ENCODE assay signal across 8 mouse cellular contexts in genomic region chr3:87763683-87764289, GRCm38 (mm10). TPM values are rescaled to one million over a fixed set of nuclear protein-coding genes. Genes with fewer than 3 reads are reported as not detected.
DNase-seq lines count a peak whose midpoint lies in the region; ATAC-seq and TF ChIP-seq lines count a peak whose summit lies in the region.

No protein-coding gene starts in this region.

- peak overlapping the region; percentile 19; the same call in 1 of the 2 replicates for H3K27ac ChIP-seq in midbrain, embryonic 10.5 days (replicated peaks)
- H3K27ac ChIP-seq in midbrain, embryonic 11.5 days (ENCODE audit: low read depth, low read length): no peak overlapping the region
- H3K27ac ChIP-seq in forebrain, postnatal 0 days (ENCODE audit: low read depth, low read length): 0 out of 2 replicates have a peak overlapping the region, but pooled peaks have one; percentile 29
- H3K27ac ChIP-seq in liver, adult 2 months (replicated peaks; ENCODE audit: insufficient read depth, low read depth, low read length): peak overlapping the region; percentile 85

- no peaks in the 10 kb centered on the region for H3K9me3 ChIP-seq in midbrain, embryonic 10.5 days (replicated peaks)
- no peaks in the 10 kb centered on the region for H3K9me3 ChIP-seq in midbrain, embryonic 11.5 days (ENCODE audit: control insufficient read depth, low read length)
- H3K9me3 ChIP-seq in forebrain, postnatal 0 days (ENCODE audit: low read length): no peaks in the 10 kb centered on the region

- H3K36me3 ChIP-seq in midbrain, embryonic 10.5 days: no peaks in the 10 kb centered on the region
- no peaks in the 10 kb centered on the region for H3K36me3 ChIP-seq in midbrain, embryonic 11.5 days (ENCODE audit: control insufficient read depth, insufficient read depth, low read length)
- H3K36me3 ChIP-seq in forebrain, postnatal 0 days (ENCODE audit: insufficient read depth): no peaks in the 10 kb centered on the region
- no peaks in the 10 kb centered on the region for H3K36me3 ChIP-seq in liver, adult 2 months (ENCODE audit: control insufficient read depth, insufficient read depth, low read length)

- no peak for ATAC-seq in midbrain, embryonic 11.5 days (ENCODE audit: low FRiP score)
- ATAC-seq in forebrain, postnatal 0 days: peak; percentile 49; the same call in 1 of the 2 replicates

- 0 out of 2 replicates have a peak, but pooled peaks cover 4% of the 10 kb centered on the region for H3K79me2 ChIP-seq in liver, adult 2 months (ENCODE audit: control insufficient read depth, insufficient read depth, low read length)

- H3K9ac ChIP-seq in midbrain, embryonic 11.5 days (ENCODE audit: low read length): no peak overlapping the region
- H3K9ac ChIP-seq in forebrain, postnatal 0 days: no peak overlapping the region
- H3K9ac ChIP-seq in liver, adult 2 months (ENCODE audit: low read depth, low read length): peak overlapping the region; percentile 23

- no peak for TF ChIP-seq POLR2A in liver, adult 2 months (IDR thresholded peaks at IDR 0.05; ENCODE audit: extremely low read depth, insufficient read depth, low read length)

- H3K4me3 ChIP-seq in midbrain, embryonic 10.5 days: peak overlapping the region; percentile 18
- H3K4me3 ChIP-seq in midbrain, embryonic 11.5 days (ENCODE audit: low read depth, low read length): no peak overlapping the region
- H3K4me3 ChIP-seq in forebrain, postnatal 0 days (ENCODE audit: low read depth, low read length): no peak overlapping the region
- no peak overlapping the region; the same call in 1 of the 2 replicates for H3K4me3 ChIP-seq in liver, adult 2 months (ENCODE audit: insufficient read depth, low read depth, low read length)

- WGBS in midbrain, embryonic 10.5 days: 30% methylated on average over 15 of the region's 15 CpGs
- 28% methylated on average over 15 of the region's 15 CpGs for WGBS in midbrain, embryonic 11.5 days
- WGBS in forebrain, postnatal 0 days: 21% methylated on average over 15 of the region's 15 CpGs
- 42% methylated on average over 15 of the region's 15 CpGs for WGBS in liver, adult 2 months

- TF ChIP-seq CTCF in forebrain, postnatal 0 days (IDR thresholded peaks at IDR 0.05; ENCODE audit: low read depth): no peak
- TF ChIP-seq CTCF in liver, adult 2 months (IDR thresholded peaks at IDR 0.05; ENCODE audit: low read depth, low read length): no peak

- intact Hi-C loops in heart, postnatal 14 days (cut with DNase I): no loop called here

- DNase-seq in midbrain, embryonic 10.5 days (ENCODE audit: low spot score): peak; percentile 38
- no peak for DNase-seq in midbrain, embryonic 11.5 days (ENCODE audit: low spot score, missing footprints)
- DNase-seq in forebrain, postnatal 0 days: no peak
- DNase-seq in heart, postnatal 14 days: peak; percentile 82 to 88
- peak; percentile 82 to 88 for DNase-seq in kidney, postnatal 36 days
- DNase-seq in liver, adult 2 months (ENCODE audit: extremely low read depth, low read depth, low spot score): peak; percentile 14
- DNase-seq in ovary, adult 18-20 months (ENCODE audit: low spot score): peak; percentile 53
- DNase-seq in yolk sac, embryonic 10.5 days (ENCODE audit: low spot score): peak; percentile 61

- H3K27me3 ChIP-seq in midbrain, embryonic 10.5 days (ENCODE audit: low read depth, poor library complexity, severe bottlenecking): peaks cover 70% of the 10 kb centered on the region
- H3K27me3 ChIP-seq in midbrain, embryonic 11.5 days (ENCODE audit: control insufficient read depth, insufficient read depth, low read length): peaks cover 10% of the 10 kb centered on the region
- H3K27me3 ChIP-seq in forebrain, postnatal 0 days (ENCODE audit: insufficient read depth, low read length): 0 out of 2 replicates have a peak, but pooled peaks cover 1% of the 10 kb centered on the region
- H3K27me3 ChIP-seq in liver, adult 2 months (ENCODE audit: control insufficient read depth, insufficient read depth, low read length): no peaks in the 10 kb centered on the region

- H3K4me1 ChIP-seq in midbrain, embryonic 10.5 days: peaks cover 45% of the 10 kb centered on the region
- H3K4me1 ChIP-seq in midbrain, embryonic 11.5 days (ENCODE audit: control insufficient read depth, insufficient read depth, low read length): no peaks in the 10 kb centered on the region; the same call in 1 of the 2 replicates
- H3K4me1 ChIP-seq in forebrain, postnatal 0 days (ENCODE audit: insufficient read depth): no peaks in the 10 kb centered on the region
- H3K4me1 ChIP-seq in liver, adult 2 months (ENCODE audit: control insufficient read depth, insufficient read depth, low read length): no peaks in the 10 kb centered on the region

- H3K4me2 ChIP-seq in midbrain, embryonic 11.5 days: no peak overlapping the region
- no peak overlapping the region for H3K4me2 ChIP-seq in forebrain, postnatal 0 days (ENCODE audit: low read depth)

RNA-seq across cellular contexts. Expression of gene Lrrc71, which starts 15.4 kb away (rescaled TPM):
- polyA plus RNA-seq in midbrain, embryonic 10.5 days (2016; fragmentation: Nextera tagmentation; extraction: Ambion mirVana): 0.39 and 0.51 TPM in 2 replicates
- polyA plus RNA-seq in midbrain, embryonic 11.5 days (2014; fragmentation: Nextera tagmentation; extraction: Ambion mirVana): 0.08 and 0.21 TPM in 2 replicates
- 2.2 and 3.0 TPM in 2 replicates for total RNA-seq in forebrain, postnatal 0 days (2014; rRNA removed)
- 0.77 and 1.6 TPM in 2 replicates for polyA plus RNA-seq in forebrain, postnatal 0 days (2015; fragmentation: Nextera tagmentation; extraction: Ambion mirVana)
- total RNA-seq in heart, postnatal 14 days (2021): under 1 TPM; 0.44 to 0.48 TPM
- under 0.01 and 0.07 TPM in 2 replicates for total RNA-seq in liver, adult 2 months (2014; rRNA removed)
- 0.04 and 0.06 TPM in 2 replicates for polyA plus RNA-seq in liver, adult 2 months (2012; rRNA removed)

RNA-seq across cellular contexts. Expression of gene Ntrk1, which starts 31.2 kb away (rescaled TPM):
- 4.9 and 5.1 TPM in 2 replicates for polyA plus RNA-seq in midbrain, embryonic 10.5 days (2016; fragmentation: Nextera tagmentation; extraction: Ambion mirVana)
- 2.4 and 3.2 TPM in 2 replicates for polyA plus RNA-seq in midbrain, embryonic 11.5 days (2014; fragmentation: Nextera tagmentation; extraction: Ambion mirVana)
- 1.5 and 2.2 TPM in 2 replicates for total RNA-seq in forebrain, postnatal 0 days (2014; rRNA removed)
- polyA plus RNA-seq in forebrain, postnatal 0 days (2015; fragmentation: Nextera tagmentation; extraction: Ambion mirVana): 1.7 and 2.9 TPM in 2 replicates
- total RNA-seq in heart, postnatal 14 days (2021): under 1 TPM; 0.29 to 0.31 TPM
- total RNA-seq in liver, adult 2 months (2014; rRNA removed): 0.27 TPM in 1 of 2 replicates, not detected in the other
- 0.04 and 0.12 TPM in 2 replicates for polyA plus RNA-seq in liver, adult 2 months (2012; rRNA removed)

RNA-seq across cellular contexts. Expression of gene Insrr, which starts 33.0 kb away (rescaled TPM):
- polyA plus RNA-seq in midbrain, embryonic 10.5 days (2016; fragmentation: Nextera tagmentation; extraction: Ambion mirVana): 0.78 and 0.89 TPM in 2 replicates
- 0.51 and 0.71 TPM in 2 replicates for polyA plus RNA-seq in midbrain, embryonic 11.5 days (2014; fragmentation: Nextera tagmentation; extraction: Ambion mirVana)
- 0.54 and 8.7 TPM in 2 replicates for total RNA-seq in forebrain, postnatal 0 days (2014; rRNA removed)
- 0.23 TPM in 2 replicates for polyA plus RNA-seq in forebrain, postnatal 0 days (2015; fragmentation: Nextera tagmentation; extraction: Ambion mirVana)
- total RNA-seq in heart, postnatal 14 days (2021): under 1 TPM; 0.24 TPM
- not detected in 2 replicates for total RNA-seq in liver, adult 2 months (2014; rRNA removed)
- 0.02 TPM in 1 of 2 replicates, not detected in the other for polyA plus RNA-seq in liver, adult 2 months (2012; rRNA removed)

Comparison
In these comparisons a context has a peak if more than half of its experiments do, and no peak if none do; other contexts are left out.
1. DNase-seq: peak in midbrain, embryonic 10.5 days (single experiment), heart, postnatal 14 days (2 of 2), kidney, postnatal 36 days (2 of 2), liver, adult 2 months (single experiment), ovary, adult 18-20 months (single experiment) and yolk sac, embryonic 10.5 days (single experiment); none in midbrain, embryonic 11.5 days (single experiment) and forebrain, postnatal 0 days (single experiment).